Mouse (Mus musculus) gastrocnemius, postnatal 4 days (tissue): ENCODE results near the gene Kcnip1. TPM values are rescaled to one million over a fixed set of nuclear protein-coding genes. Genes with fewer than 3 reads are reported as not detected.

Experiments used
- DNase-seq, 2 experiments: peaks; one replicate each; pipeline ENCODE4 v3.0.0; 2021 to 2022; ENCODE audit warnings: low spot score in 2 of 2, mixed read lengths in 2 of 2
- total RNA-seq, 2 experiments: library from RNA; stranded (reverse); gene quantifications; 2 replicates each; pipeline ENCODE4 v1.2.3; 2021

The Kcnip1 gene
- total RNA-seq, 2 experiments from 2014 or later: 0.21 to 0.47 TPM

GRCm38 (mm10) chr11:33766976-33767938, 225.7 kb downstream of the Kcnip1 start:
- DNase-seq: no peak

- no peak for DNase-seq
These were observed 231.7 kb downstream of the Kcnip1 start for GRCm38 (mm10) chr11:33761201-33761755.

DNA sequence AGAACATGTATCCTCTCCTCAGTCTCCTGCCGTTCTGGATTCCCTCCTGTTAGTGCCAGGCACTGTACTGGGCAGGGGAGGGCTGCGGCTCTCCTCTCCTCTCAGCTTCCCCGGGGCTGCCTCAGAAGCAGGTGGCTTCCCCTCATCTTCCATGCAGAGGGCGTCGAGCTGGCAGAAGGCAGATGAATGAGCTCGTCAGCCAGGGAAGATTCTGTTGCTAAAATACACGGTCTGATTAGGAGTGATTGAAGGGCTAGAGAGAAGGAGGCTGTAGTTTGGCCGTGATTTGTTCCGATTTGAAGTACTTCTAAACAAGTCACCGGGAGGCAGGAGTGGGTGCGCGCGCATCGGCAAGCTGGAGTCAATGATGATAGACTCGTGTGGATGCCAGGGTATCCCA, 236.3 kb downstream of the Kcnip1 start:
- DNase-seq: no peak

- DNase-seq: no peak
These were observed 240.5 kb downstream of the Kcnip1 start for GRCm38 (mm10) chr11:33752431-33752873.

DNA sequence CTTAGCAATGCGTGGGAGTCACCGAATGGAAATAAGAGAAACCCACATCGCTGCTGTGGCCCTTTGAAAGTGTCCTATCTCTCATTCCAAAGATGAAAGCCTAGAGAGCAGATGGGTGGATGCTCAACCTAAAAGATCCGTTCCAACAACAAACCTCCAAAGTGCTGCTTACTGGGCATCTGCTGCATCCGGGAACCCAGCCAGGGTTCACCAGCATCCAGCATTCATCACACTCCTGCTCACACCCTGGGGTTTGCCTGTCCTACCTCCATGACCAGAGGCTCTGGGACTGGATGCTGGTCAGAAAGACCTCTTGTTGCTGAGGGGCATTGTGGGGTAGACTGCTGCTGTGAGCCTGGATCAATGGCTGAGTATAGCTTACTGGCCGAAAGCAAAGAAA, 241.4 kb downstream of the Kcnip1 start:
- DNase-seq: no peak

DNA sequence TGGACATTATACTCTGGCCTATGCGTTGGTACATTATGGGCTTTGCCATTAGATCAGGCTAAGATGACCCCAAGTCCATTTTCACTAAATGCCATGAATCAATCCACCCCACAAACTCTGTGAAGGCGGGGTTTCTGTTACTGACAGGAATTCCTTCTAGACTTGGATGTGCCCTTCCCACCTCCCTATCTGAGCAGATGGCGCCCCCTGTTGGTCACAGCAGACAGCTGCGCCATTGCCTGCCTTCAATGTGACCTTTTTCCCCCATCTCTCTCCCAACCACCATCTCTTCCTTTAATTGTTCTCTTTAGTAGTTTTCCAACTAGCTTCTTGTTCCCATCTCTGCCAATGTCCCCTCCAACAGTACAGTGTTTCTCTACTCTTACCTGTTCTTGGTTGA, 243.0 kb downstream of the Kcnip1 start:
- DNase-seq: no peak

GRCm38 (mm10) chr11:33749408-33749807, 243.5 kb downstream of the Kcnip1 start:
- no peak for DNase-seq

DNA sequence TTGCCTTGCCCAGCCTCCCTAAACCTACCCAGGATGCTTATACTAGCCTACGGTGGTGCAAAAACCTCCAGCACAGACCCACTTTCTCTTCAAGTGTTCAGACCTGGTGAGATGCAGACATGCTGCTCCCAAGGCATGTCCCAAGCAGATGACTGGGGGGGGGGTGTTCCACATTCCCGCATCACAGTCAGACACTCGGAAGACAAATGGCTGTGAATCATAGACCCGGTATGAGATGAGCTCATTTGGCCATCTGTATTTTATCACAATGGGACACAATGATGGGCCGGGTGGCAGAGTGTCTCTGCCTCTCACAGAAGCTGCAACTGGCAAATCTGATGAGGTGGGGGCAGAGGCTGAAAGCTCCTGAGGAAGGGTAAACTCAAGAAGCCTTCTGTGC, 244.2 kb downstream of the Kcnip1 start:
- DNase-seq: no peak

DNA sequence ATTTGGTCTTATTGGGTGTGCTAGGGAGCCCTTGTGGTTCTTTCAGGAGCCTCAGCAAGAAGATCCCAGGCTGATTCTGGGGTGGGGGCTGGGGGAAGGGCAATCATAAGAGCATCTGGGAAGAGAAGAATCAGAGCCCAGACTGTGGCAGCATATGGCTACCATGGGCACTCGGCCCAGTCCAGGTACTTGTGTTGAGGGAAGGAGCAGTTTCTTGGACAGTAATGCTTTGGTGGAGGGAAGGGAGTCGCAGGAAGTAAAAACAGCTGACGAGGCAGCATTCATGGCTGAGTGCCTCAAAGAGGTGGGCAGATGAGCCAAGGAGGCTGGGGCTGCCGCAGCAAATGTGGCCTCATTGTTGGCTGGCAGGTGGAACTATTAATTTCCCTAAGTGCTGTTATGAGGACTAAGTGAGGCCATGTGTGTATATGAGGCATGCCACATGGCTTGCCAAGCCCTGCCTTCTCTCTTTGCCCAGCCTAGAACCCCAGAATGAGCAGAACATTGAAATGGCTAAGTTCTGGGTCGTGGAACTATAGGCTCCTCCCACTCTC, 245.5 kb downstream of the Kcnip1 start:
- DNase-seq: no peak

GRCm38 (mm10) chr11:33746402-33746801, 246.6 kb downstream of the Kcnip1 start:
- no peak for DNase-seq

DNA sequence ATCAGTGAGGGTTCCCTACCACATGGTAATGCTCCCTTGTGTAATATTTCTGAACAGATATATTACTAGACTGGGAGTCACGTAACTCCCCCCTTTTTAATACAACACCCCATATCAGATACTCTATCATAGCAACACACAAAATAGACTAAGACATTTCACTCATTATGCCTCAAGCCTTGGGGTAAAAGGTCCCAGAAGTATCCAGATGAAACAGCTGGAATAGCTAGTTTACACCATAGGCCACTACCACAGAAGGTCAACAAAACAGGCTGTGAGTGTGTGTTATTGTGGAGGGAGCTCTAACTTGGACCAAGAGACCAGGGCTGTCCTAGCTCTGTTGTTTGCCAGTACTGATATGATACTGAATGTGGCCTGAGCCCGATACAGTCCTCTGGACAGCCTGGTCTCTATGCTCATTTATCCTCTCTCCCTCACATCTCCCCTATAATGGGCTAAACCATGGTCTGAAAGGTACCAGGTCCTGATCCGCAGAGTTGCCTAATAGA, 247.1 kb downstream of the Kcnip1 start:
- no peak for DNase-seq

GRCm38 (mm10) chr11:33744429-33744828, 248.5 kb downstream of the Kcnip1 start:
- DNase-seq: no peak

DNA sequence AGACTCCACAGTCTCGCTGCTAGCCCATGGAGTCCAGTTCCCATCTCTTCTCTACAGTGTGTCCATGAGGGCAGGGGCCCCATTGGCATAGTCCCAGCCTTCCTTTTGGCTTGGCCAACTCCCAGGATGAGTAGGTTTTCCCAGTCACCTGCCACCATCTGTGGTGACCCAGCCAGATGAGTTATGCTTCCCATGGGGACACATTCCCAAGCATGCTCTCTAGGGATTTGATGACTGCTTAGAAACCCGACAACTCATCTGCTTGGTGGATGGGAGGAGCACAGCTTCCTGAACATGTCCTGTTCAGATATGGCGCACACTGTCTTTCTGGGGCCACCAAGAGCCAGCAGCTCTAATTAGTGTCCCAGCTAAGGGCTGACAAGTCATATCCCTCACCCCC, 252.8 kb downstream of the Kcnip1 start:
- DNase-seq: no peak

- DNase-seq: no peak
These were observed 256.5 kb downstream of the Kcnip1 start for GRCm38 (mm10) chr11:33736426-33736825.

- peak in 1 of 2 experiments; percentile 59 for DNase-seq
These were observed 259.7 kb downstream of the Kcnip1 start for GRCm38 (mm10) chr11:33733269-33733668.

DNA sequence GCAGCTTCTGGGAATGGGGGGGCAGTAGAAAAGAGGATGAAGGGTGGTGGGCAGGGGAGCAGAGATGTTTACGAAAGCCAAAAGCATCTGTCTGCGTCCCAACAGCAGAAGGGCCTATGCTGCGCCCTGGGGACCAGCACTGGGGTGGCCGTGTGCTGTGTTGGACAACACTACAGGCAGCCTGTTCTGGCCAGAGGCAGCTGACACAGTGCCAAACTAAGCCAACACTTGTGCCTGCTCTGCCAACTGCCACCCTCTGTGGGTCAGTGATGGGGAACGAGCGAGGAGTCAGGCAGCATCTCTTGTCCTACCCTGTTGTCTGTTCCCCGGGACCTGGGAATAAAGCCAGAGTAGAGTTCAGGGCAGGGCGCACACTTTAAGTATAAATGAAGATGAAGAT, 260.6 kb downstream of the Kcnip1 start:
- no peak for DNase-seq

DNA sequence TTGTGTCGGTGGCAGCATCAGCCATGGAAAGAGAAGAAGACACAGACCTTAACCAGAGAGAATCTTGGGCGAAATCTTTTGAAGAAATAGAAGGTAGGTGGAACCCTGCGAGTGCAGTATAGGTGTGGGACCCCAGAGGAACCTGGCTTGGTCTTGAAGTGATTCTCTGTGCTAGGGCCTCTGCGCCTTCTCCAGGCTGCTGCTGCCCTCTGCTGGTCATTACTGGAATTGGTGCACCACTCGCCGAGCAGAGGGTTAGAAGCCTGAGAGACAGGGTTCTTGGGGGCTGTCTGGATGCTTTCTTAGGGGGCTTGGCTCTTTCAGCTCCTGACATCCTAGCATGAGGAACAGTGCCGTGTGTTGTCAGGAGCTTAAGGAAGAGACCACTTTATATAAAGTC, 271.7 kb downstream of the Kcnip1 start:
- peak in 1 of 2 experiments; percentile 59 for DNase-seq

DNA sequence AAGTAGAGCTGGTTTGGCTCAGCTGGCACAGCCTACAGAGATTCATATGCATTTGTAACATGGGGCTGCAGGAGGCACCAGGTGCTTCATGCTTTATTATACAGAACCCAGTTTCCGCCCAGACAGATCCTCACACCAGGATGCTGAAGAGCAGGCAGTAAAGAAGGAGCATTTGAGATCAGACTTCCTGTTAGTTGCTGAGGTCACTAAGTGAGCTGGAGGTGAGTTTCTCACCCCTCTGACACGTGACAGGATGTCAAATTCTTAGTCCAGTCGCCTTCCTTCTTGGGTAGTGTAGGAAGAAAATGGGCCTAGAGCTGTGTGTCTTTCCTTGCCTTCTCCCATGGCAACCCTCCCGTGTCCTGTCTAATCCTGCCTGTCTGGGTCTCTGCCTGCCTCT, 286.2 kb downstream of the Kcnip1 start:
- DNase-seq: no peak

- DNase-seq: no peak
These were observed 290.9 kb downstream of the Kcnip1 start for GRCm38 (mm10) chr11:33701958-33702459.

DNA sequence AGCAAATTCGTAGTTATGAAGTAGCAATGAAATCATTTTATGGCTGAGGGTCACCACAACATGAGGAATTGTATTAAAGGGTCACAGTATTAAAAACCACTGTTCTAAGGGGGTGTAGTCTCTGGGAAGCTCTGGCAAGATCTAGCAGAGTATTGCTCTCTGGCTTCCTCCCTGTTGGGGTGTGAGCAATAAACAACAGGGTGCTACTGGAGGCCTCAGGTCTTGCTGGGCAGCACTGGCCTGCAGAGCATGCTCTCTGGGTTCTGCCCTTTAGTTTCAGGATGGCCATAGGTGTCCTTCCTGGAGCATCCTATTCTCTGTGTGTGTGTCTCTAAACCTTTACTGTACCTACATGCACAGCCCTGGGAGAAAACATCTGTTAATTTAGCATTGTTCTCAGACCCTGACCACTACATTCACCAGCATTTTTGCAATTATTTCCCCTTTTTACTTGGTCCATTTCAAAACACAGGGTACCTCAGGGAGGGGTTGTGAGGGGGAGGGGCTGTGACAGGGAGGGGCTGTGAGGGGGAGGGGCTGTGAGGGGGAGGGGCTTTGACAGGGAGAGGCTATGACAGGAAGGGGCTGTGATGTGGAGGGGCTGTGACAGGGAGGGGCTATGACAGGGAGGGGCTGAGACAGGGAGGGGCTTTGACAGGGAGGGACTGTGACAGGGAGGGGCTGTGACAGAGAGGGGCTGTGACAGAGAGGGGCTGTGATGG, 291.6 kb downstream of the Kcnip1 start:
- no peak for DNase-seq

DNA sequence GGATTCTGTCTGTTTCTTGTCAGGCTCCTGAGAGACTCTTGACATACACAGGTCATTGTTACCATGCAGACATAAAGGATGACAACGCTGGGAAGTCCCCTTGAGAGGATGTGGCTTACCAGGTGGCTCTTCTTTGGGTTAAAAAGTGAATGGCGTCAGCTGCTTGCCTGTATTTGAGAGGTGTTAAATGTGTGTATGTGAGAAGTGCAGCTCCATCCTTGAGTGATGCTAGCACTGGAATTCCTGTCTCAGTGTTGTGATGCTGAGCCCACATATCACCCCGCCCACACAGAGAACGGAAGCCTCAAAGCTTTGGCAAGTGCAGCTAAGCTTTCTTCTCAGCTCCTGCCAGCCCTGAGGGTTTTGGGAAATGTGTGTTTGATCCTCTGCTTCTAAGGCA, 292.2 kb downstream of the Kcnip1 start:
- DNase-seq: no peak
